Mouse (Mus musculus): ENCODE data around the gene L1cam. TPM values are rescaled to one million over a fixed set of nuclear protein-coding genes. Genes with fewer than 3 reads are reported as not detected.
A peak's percentile ranks its signal among the peaks of the same experiment; 100 is the strongest.

The L1cam gene
- 109 and 139 TPM in 2 replicates for polyA plus RNA-seq (2015; fragmentation: Nextera tagmentation; extraction: Ambion mirVana)

DNA sequence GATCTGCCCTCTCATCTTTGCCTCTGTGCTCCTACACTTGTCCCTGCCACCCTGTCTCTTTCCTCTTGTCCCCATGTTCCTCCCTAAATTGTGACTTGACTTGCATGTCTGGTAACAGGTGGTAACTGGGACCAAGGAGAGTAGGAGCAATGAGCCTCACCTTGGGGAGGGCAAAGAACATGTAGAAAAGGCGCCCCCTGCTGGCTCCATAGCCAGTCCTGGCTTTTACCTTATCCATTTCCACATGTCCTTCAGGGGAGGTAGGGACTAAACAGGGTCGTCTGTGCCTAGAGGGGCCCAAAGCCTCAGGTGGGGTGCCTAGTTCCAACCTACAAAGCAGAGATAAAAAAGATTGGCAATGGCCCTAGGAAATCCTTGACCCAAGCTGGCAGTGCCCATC, at the start of gene L1cam:
Gene L1cam, minus strand, starts transcription at position 387 of the 400 bp plus-strand sequence.
- WGBS: 23% methylated on average over 2 of the region's 2 CpGs

DNA sequence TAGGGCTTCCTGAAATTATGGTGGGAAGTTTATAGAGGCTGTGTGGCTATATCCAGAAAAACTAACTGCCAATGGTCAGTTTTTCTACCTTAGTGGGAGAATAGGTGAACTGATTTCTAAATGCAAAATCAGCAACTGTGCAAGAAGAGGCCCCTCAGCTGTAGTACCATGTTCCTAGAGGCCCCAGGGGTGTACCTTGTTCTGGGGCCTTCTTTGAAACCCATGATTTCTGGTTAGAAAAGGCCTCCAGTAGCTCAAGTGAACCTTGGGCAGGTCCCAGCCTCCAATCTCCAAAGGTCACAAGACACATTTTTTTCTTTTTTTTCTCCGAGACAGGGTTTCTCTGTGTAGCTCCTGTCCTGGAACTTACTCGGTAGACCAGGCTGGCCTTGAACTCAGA, 46.4 kb upstream of the L1cam start:
- H3K36me3 ChIP-seq (ENCODE audit: control insufficient read depth, insufficient read depth, low read length): peaks cover 10% of the 10 kb centered on the region
- no peak for ATAC-seq
- 84% methylated on average over 2 of the region's 2 CpGs for WGBS

More for the DNA sequence above, at the start of gene L1cam:
- Histone ChIP-seq H3K36me3 (ENCODE audit: control insufficient read depth, insufficient read depth, low read length) (no peaks in the 10 kb centered on the region), H3K4me1 (ENCODE audit: control insufficient read depth, insufficient read depth, low read depth, low read length) (no peaks in the 10 kb centered on the region), H3K9me3 (ENCODE audit: control insufficient read depth, low read length) (no peaks in the 10 kb centered on the region), H3K4me2 (ENCODE audit: low read length) (no peak within 1 kb of the TSS), H3K27ac (ENCODE audit: low read depth, low read length) (no peak within 1 kb of the TSS), H3K9ac (ENCODE audit: low read depth, low read length) (no peak within 1 kb of the TSS), H3K27me3 (replicated peaks; ENCODE audit: control insufficient read depth, insufficient read depth, low read length) (no peaks in the 10 kb centered on the region; the same call in 1 of the 2 replicates), H3K4me3 (ENCODE audit: low read length) (no peak within 1 kb of the TSS)
- ATAC-seq: no peak

DNA sequence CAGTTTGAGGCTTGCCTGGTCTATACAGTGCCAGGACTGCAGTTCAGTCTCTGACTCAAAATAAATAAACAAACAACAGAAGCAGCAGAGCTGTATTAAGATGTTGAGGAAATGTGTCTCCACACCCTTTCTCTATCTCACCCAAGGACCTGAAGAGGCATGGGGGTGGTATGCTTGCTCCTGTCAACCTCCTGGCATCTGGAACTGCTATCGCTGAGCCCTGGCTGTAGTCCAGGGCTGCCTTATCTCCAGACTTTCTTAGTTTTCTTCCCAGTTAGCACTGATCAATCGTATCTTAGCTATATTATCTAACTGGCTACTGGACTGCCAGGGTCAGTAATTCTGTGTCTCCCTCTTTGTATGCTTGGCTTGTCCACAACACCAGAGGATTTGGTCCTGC, 46.0 kb upstream of the L1cam start:
- Histone ChIP-seq H3K4me3 (ENCODE audit: low read length) (no peak overlapping the region), H3K4me2 (ENCODE audit: low read length) (no peak overlapping the region), H3K9ac (ENCODE audit: low read depth, low read length) (no peak overlapping the region), H3K4me1 (ENCODE audit: control insufficient read depth, insufficient read depth, low read depth, low read length) (no peaks in the 10 kb centered on the region), H3K36me3 (ENCODE audit: control insufficient read depth, insufficient read depth, low read length) (peaks cover 10% of the 10 kb centered on the region), H3K27ac (ENCODE audit: low read depth, low read length) (no peak overlapping the region), H3K27me3 (replicated peaks; ENCODE audit: control insufficient read depth, insufficient read depth, low read length) (no peaks in the 10 kb centered on the region), H3K9me3 (ENCODE audit: control insufficient read depth, low read length) (no peaks in the 10 kb centered on the region)
- 82% methylated on average over 2 of the region's 2 CpGs for WGBS
- no peak for ATAC-seq

More for the DNA sequence above, 46.4 kb upstream of the L1cam start:
- no peaks in the 10 kb centered on the region for H3K9me3 ChIP-seq (ENCODE audit: control insufficient read depth, low read length)
- no peak overlapping the region for H3K4me3 ChIP-seq (ENCODE audit: low read length)
- no peaks in the 10 kb centered on the region for H3K4me1 ChIP-seq (ENCODE audit: control insufficient read depth, insufficient read depth, low read depth, low read length)
- H3K27ac ChIP-seq (ENCODE audit: low read depth, low read length): no peak overlapping the region
- H3K9ac ChIP-seq (ENCODE audit: low read depth, low read length): no peak overlapping the region
- no peaks in the 10 kb centered on the region for H3K27me3 ChIP-seq (replicated peaks; ENCODE audit: control insufficient read depth, insufficient read depth, low read length)
- no peak overlapping the region for H3K4me2 ChIP-seq (ENCODE audit: low read length)

GRCm38 (mm10) chrX:73931871-73932270, 36.0 kb upstream of the L1cam start:
- WGBS: 74% methylated on average over 2 of the region's 2 CpGs
- Histone ChIP-seq H3K9ac (ENCODE audit: low read depth, low read length) (no peak overlapping the region), H3K27me3 (replicated peaks; ENCODE audit: control insufficient read depth, insufficient read depth, low read length) (no peaks in the 10 kb centered on the region), H3K4me1 (ENCODE audit: control insufficient read depth, insufficient read depth, low read depth, low read length) (no peaks in the 10 kb centered on the region), H3K4me3 (ENCODE audit: low read length) (no peak overlapping the region), H3K36me3 (ENCODE audit: control insufficient read depth, insufficient read depth, low read length) (no peaks in the 10 kb centered on the region), H3K4me2 (ENCODE audit: low read length) (no peak overlapping the region), H3K27ac (ENCODE audit: low read depth, low read length) (no peak overlapping the region), H3K9me3 (ENCODE audit: control insufficient read depth, low read length) (no peaks in the 10 kb centered on the region)
- ATAC-seq: no peak

- Histone ChIP-seq H3K4me2 (ENCODE audit: low read length) (peak within 1 kb of the TSS; percentile 23), H3K27ac (ENCODE audit: low read depth, low read length) (no peak within 1 kb of the TSS), H3K9me3 (ENCODE audit: control insufficient read depth, low read length) (no peaks in the 10 kb centered on the region), H3K9ac (ENCODE audit: low read depth, low read length) (no peak within 1 kb of the TSS), H3K27me3 (replicated peaks; ENCODE audit: control insufficient read depth, insufficient read depth, low read length) (no peaks in the 10 kb centered on the region), H3K36me3 (ENCODE audit: control insufficient read depth, insufficient read depth, low read length) (no peaks in the 10 kb centered on the region), H3K4me3 (ENCODE audit: low read length) (peak within 1 kb of the TSS; percentile 8; the same call in 1 of the 2 replicates), H3K4me1 (ENCODE audit: control insufficient read depth, insufficient read depth, low read depth, low read length) (no peaks in the 10 kb centered on the region)
- ATAC-seq: peak; percentile 79
- WGBS: 46% methylated on average over 17 of the region's 17 CpGs
Measured at GRCm38 (mm10) chrX:73930402-73931062, 34.6 kb upstream of the L1cam start, which contains the start of gene Renbp. Renbp (minus strand) TSS chrX:73930850.

DNA sequence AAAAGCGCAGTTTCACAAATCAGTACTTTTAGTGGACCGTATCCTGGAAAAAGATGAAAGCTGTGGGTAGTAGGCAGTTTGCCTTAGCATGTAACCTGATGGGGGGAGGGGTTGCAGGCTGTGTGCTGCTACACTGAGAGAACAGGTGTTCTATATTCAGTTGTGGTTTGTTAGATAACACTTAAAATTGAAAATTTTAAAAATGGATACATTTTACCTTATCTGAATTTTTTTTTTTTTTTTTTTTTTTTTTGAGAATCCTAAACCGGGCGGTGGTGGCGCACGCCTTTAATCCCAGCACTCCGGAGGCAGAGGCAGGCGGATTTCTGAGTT, 26.6 kb upstream of the L1cam start:
- no peaks in the 10 kb centered on the region for H3K9me3 ChIP-seq (ENCODE audit: control insufficient read depth, low read length)
- H3K4me3 ChIP-seq (ENCODE audit: low read length): peak overlapping the region; percentile 60
- WGBS: 75% methylated on average over 8 of the region's 8 CpGs
- no peak for ATAC-seq
- no peaks in the 10 kb centered on the region for H3K27me3 ChIP-seq (replicated peaks; ENCODE audit: control insufficient read depth, insufficient read depth, low read length)
- H3K9ac ChIP-seq (ENCODE audit: low read depth, low read length): peak overlapping the region; percentile 69; the same call in 1 of the 2 replicates
- no peaks in the 10 kb centered on the region for H3K4me1 ChIP-seq (ENCODE audit: control insufficient read depth, insufficient read depth, low read depth, low read length)
- H3K36me3 ChIP-seq (ENCODE audit: control insufficient read depth, insufficient read depth, low read length): no peaks in the 10 kb centered on the region
- H3K4me2 ChIP-seq (ENCODE audit: low read length): peak overlapping the region; percentile 75
- peak overlapping the region; percentile 82 for H3K27ac ChIP-seq (ENCODE audit: low read depth, low read length)

DNA sequence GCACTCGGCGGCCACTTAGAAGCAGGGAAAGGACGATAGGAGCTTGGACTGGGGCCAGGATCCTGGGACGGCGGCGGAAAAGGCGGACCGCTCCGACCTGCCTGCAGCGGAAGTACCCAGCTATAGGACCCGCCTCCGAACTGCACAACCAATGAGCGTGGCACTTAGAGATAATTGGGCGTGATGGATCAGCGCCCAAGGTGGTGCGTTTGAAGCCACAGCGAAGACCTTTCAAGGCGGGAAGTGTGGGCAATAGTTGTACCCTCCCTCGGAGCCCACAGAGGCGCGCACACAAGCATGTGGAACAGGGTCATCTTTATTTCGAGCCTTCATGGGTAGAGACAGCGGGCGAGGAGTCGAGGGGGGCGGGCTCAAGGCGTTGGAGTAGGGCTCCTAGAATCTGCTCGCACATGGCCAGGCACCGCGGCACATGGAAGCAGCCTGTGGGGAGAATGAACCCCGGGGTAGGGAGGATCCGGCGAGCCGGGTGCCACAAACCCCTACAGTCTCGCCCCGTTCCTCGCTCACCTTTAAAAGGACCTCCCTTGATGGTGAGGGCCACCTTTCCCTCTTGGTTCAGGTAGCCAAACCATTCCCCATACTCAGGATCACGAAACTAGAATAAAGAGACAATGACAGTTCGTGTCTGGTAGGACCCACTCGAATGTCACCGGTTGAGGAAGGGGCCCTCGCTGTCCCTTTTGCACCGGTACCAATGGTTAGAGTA, 26.1 kb upstream of the L1cam start, which contains the start of the genes Arhgap4 and Naa10:
Gene Arhgap4, minus strand, starts transcription at position 48 of the 727 bp plus-strand sequence.
Gene Naa10, minus strand, starts transcription at position 122 of the 727 bp plus-strand sequence.
- Histone ChIP-seq H3K36me3 (ENCODE audit: control insufficient read depth, insufficient read depth, low read length) (no peaks in the 10 kb centered on the region), H3K4me2 (ENCODE audit: low read length) (peak within 1 kb of the TSS; percentile 75), H3K27me3 (replicated peaks; ENCODE audit: control insufficient read depth, insufficient read depth, low read length) (no peaks in the 10 kb centered on the region), H3K4me3 (ENCODE audit: low read length) (peak within 1 kb of the TSS; percentile 60), H3K9ac (ENCODE audit: low read depth, low read length) (peak within 1 kb of the TSS; percentile 76), H3K27ac (ENCODE audit: low read depth, low read length) (peak within 1 kb of the TSS; percentile 82), H3K4me1 (ENCODE audit: control insufficient read depth, insufficient read depth, low read depth, low read length) (no peaks in the 10 kb centered on the region), H3K9me3 (ENCODE audit: control insufficient read depth, low read length) (no peaks in the 10 kb centered on the region)
- WGBS: 16% methylated on average over 43 of the region's 43 CpGs
- ATAC-seq: peak; percentile 99

DNA sequence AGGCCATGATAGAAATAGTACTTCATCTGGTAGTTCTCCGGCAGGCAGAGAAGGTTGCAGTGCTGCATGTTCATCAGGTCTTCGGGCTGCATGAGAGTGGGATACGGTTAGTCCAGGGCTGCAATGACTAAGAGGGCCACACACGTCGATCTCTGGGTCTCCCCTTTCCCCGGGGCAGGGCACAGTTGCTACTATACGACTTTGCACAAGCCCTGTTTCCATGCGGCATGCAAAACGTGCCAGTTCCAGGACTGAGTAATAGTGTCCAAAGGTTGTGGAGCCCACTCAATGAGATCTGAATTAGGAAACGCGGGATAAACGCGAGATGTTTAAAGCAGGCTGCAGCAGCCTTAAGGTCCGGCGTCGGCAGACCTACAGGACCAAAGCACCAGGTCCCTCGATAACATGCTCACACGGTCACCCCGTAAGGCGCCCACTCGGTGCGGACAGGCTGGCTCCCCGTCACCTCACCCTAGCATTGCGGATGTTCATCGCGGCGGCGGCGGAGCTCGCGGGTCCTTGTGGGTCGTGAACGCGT, 25.4 kb upstream of the L1cam start:
- H3K4me2 ChIP-seq (ENCODE audit: low read length): peak overlapping the region; percentile 72
- H3K9ac ChIP-seq (ENCODE audit: low read depth, low read length): peak overlapping the region; percentile 76
- no peaks in the 10 kb centered on the region for H3K4me1 ChIP-seq (ENCODE audit: control insufficient read depth, insufficient read depth, low read depth, low read length)
- ATAC-seq: no peak; the same call in 1 of the 2 replicates
- no peaks in the 10 kb centered on the region for H3K36me3 ChIP-seq (ENCODE audit: control insufficient read depth, insufficient read depth, low read length)
- WGBS: 29% methylated on average over 34 of the region's 34 CpGs
- no peaks in the 10 kb centered on the region for H3K9me3 ChIP-seq (ENCODE audit: control insufficient read depth, low read length)
- H3K27me3 ChIP-seq (replicated peaks; ENCODE audit: control insufficient read depth, insufficient read depth, low read length): no peaks in the 10 kb centered on the region
- H3K4me3 ChIP-seq (ENCODE audit: low read length): peak overlapping the region; percentile 60
- peak overlapping the region; percentile 68 for H3K27ac ChIP-seq (ENCODE audit: low read depth, low read length)

DNA sequence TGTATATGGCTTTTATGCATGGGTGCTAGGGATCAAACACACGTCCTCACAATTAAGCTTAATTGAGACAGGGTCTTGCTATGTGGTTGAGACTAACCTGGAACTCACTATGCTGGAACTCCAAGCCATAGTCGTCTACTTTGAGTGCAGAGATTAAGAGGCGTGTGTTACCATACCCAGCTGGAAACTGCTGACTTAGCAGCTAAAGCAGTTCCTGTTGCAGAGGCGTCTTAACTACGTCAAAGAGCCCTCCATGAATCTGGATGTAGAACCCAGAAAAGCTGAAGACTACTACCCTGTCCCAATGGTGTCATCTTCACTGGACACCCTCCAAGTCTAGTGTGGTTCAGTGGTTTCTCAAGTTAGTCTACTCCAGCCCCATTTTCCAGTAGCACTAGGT, 22.7 kb upstream of the L1cam start:
- WGBS: 90% methylated on average over 5 of the region's 5 CpGs
- H3K4me2 ChIP-seq (ENCODE audit: low read length): no peak overlapping the region
- no peaks in the 10 kb centered on the region for H3K27me3 ChIP-seq (replicated peaks; ENCODE audit: control insufficient read depth, insufficient read depth, low read length)
- no peak overlapping the region for H3K27ac ChIP-seq (ENCODE audit: low read depth, low read length)
- no peaks in the 10 kb centered on the region for H3K9me3 ChIP-seq (ENCODE audit: control insufficient read depth, low read length)
- no peaks in the 10 kb centered on the region for H3K36me3 ChIP-seq (ENCODE audit: control insufficient read depth, insufficient read depth, low read length)
- no peak overlapping the region for H3K4me3 ChIP-seq (ENCODE audit: low read length)
- H3K4me1 ChIP-seq (ENCODE audit: control insufficient read depth, insufficient read depth, low read depth, low read length): peaks cover 2% of the 10 kb centered on the region; the same call in 1 of the 2 replicates
- no peak overlapping the region for H3K9ac ChIP-seq (ENCODE audit: low read depth, low read length)
- no peak for ATAC-seq
